Comparison of ENCODE assay signal across 15 mouse cellular contexts in genomic region chr6:117577539-117578521, GRCm38 (mm10).
DNase-seq lines count a peak whose midpoint lies in the region; ATAC-seq lines count a peak whose summit lies in the region.
"Had no signal": no experiment of that assay in that cellular context is flagged by ENCODE, and none has a peak within 500 bp of the region (broad histone marks: within the 10 kb centered on the region; RNA-seq: fewer than 3 reads in every experiment).

No protein-coding gene starts in this region.

- H3K9ac ChIP-seq in hindbrain, embryonic 13.5 days = no peak overlapping the region
- H3K9ac ChIP-seq in hindbrain, embryonic 11.5 days (ENCODE audit: low read depth, low read length) = no peak overlapping the region
- H3K9ac ChIP-seq in midbrain, embryonic 14.5 days (replicated peaks; ENCODE audit: low read length) = no peak overlapping the region
- H3K9ac ChIP-seq in midbrain, embryonic 11.5 days (ENCODE audit: low read length) = no peak overlapping the region
- no peak overlapping the region for H3K9ac ChIP-seq in hindbrain, embryonic 16.5 days (ENCODE audit: low read depth, low read length)
- H3K9ac ChIP-seq in neural tube, embryonic 14.5 days (replicated peaks; ENCODE audit: low read depth, low read length) = no peak overlapping the region
- H3K9ac ChIP-seq: limb, embryonic 12.5 days; stomach, embryonic 15.5 days had no signal

- no peak overlapping the region for H3K4me2 ChIP-seq in hindbrain, embryonic 13.5 days
- no peak overlapping the region for H3K4me2 ChIP-seq in hindbrain, embryonic 11.5 days (replicated peaks; ENCODE audit: low read depth, low read length)
- H3K4me2 ChIP-seq in midbrain, embryonic 14.5 days (ENCODE audit: low read length) = no peak overlapping the region
- H3K4me2 ChIP-seq in midbrain, embryonic 11.5 days = no peak overlapping the region
- H3K4me2 ChIP-seq in hindbrain, embryonic 16.5 days (ENCODE audit: low read length) = no peak overlapping the region
- H3K4me2 ChIP-seq in neural tube, embryonic 14.5 days (ENCODE audit: low read depth, low read length) = no peak overlapping the region
- H3K4me2 ChIP-seq: limb, embryonic 12.5 days; stomach, embryonic 15.5 days had no signal

- peak; percentile 63; the same call in 1 of the 2 replicates for ATAC-seq in hindbrain, embryonic 13.5 days (ENCODE audit: low FRiP score)
- ATAC-seq in hindbrain, embryonic 11.5 days (ENCODE audit: low FRiP score) = no peak
- ATAC-seq in midbrain, embryonic 14.5 days (ENCODE audit: low FRiP score, low TSS enrichment) = no peak; the same call in 1 of the 2 replicates
- no peak for ATAC-seq in midbrain, embryonic 11.5 days (ENCODE audit: low FRiP score)
- ATAC-seq in hindbrain, embryonic 16.5 days = peak; percentile 84
- peak; percentile 51; the same call in 1 of the 2 replicates for ATAC-seq in neural tube, embryonic 14.5 days (ENCODE audit: low read depth)
- ATAC-seq: CD4-positive, CD25-positive, alpha-beta regulatory T cell, adult 4 months; intestine, postnatal 0 days had no signal

- no peak for DNase-seq in hindbrain, embryonic 11.5 days (ENCODE audit: low spot score)
- DNase-seq in midbrain, embryonic 14.5 days = peak; percentile 46
- DNase-seq in midbrain, embryonic 11.5 days (ENCODE audit: low spot score, missing footprints) = no peak
- no peak for DNase-seq in left cerebral cortex, adult 8-10 months (ENCODE audit: low spot score in 2 of 2)
- DNase-seq: adrenal gland, postnatal 10 days; lung, adult 2 months; right cerebral cortex, postnatal 14 days; thymus, postnatal 4 days had no signal

- H3K27ac ChIP-seq in hindbrain, embryonic 13.5 days = no peak overlapping the region
- no peak overlapping the region for H3K27ac ChIP-seq in hindbrain, embryonic 11.5 days (ENCODE audit: low read depth, low read length)
- H3K27ac ChIP-seq in midbrain, embryonic 14.5 days (replicated peaks; ENCODE audit: low read depth, low read length) = no peak overlapping the region
- no peak overlapping the region for H3K27ac ChIP-seq in midbrain, embryonic 11.5 days (ENCODE audit: low read depth, low read length)
- H3K27ac ChIP-seq in hindbrain, embryonic 16.5 days (ENCODE audit: low read depth, low read length) = no peak overlapping the region
- no peak overlapping the region for H3K27ac ChIP-seq in neural tube, embryonic 14.5 days (ENCODE audit: low read depth, low read length)
- H3K27ac ChIP-seq: limb, embryonic 12.5 days; stomach, embryonic 15.5 days had no signal

- H3K4me3 ChIP-seq in hindbrain, embryonic 13.5 days = no peak overlapping the region
- no peak overlapping the region for H3K4me3 ChIP-seq in hindbrain, embryonic 11.5 days (ENCODE audit: low read depth, low read length)
- H3K4me3 ChIP-seq in midbrain, embryonic 14.5 days (replicated peaks; ENCODE audit: low read depth, low read length) = no peak overlapping the region
- no peak overlapping the region for H3K4me3 ChIP-seq in midbrain, embryonic 11.5 days (ENCODE audit: low read depth, low read length)
- H3K4me3 ChIP-seq in hindbrain, embryonic 16.5 days (ENCODE audit: low read length) = no peak overlapping the region
- no peak overlapping the region for H3K4me3 ChIP-seq in neural tube, embryonic 14.5 days (ENCODE audit: low read depth, low read length)
- H3K4me3 ChIP-seq: limb, embryonic 12.5 days; stomach, embryonic 15.5 days had no signal

- H3K9me3 ChIP-seq in hindbrain, embryonic 13.5 days = no peaks in the 10 kb centered on the region
- no peaks in the 10 kb centered on the region for H3K9me3 ChIP-seq in hindbrain, embryonic 11.5 days (ENCODE audit: control insufficient read depth, low read length)
- H3K9me3 ChIP-seq in midbrain, embryonic 14.5 days (ENCODE audit: control insufficient read depth, low read length) = no peaks in the 10 kb centered on the region
- H3K9me3 ChIP-seq in midbrain, embryonic 11.5 days (ENCODE audit: control insufficient read depth, low read length) = no peaks in the 10 kb centered on the region
- H3K9me3 ChIP-seq in hindbrain, embryonic 16.5 days (ENCODE audit: control insufficient read depth, low read length) = no peaks in the 10 kb centered on the region
- H3K9me3 ChIP-seq in neural tube, embryonic 14.5 days (ENCODE audit: control insufficient read depth, low read length) = no peaks in the 10 kb centered on the region
- H3K9me3 ChIP-seq: limb, embryonic 12.5 days; stomach, embryonic 15.5 days had no signal

- peaks cover 4% of the 10 kb centered on the region for H3K4me1 ChIP-seq in hindbrain, embryonic 13.5 days (replicated peaks)
- H3K4me1 ChIP-seq in hindbrain, embryonic 11.5 days (replicated peaks; ENCODE audit: control insufficient read depth, insufficient read depth, low read length) = no peaks in the 10 kb centered on the region
- H3K4me1 ChIP-seq in midbrain, embryonic 14.5 days (ENCODE audit: control insufficient read depth, insufficient read depth, low read length) = no peaks in the 10 kb centered on the region
- H3K4me1 ChIP-seq in midbrain, embryonic 11.5 days (ENCODE audit: control insufficient read depth, insufficient read depth, low read length) = no peaks in the 10 kb centered on the region
- no peaks in the 10 kb centered on the region for H3K4me1 ChIP-seq in hindbrain, embryonic 16.5 days (ENCODE audit: control insufficient read depth, insufficient read depth, low read depth, low read length)
- H3K4me1 ChIP-seq in neural tube, embryonic 14.5 days (ENCODE audit: control insufficient read depth, insufficient read depth, low read length) = no peaks in the 10 kb centered on the region
- H3K4me1 ChIP-seq: limb, embryonic 12.5 days; stomach, embryonic 15.5 days had no signal

- H3K27me3 ChIP-seq in hindbrain, embryonic 13.5 days = no peaks in the 10 kb centered on the region
- H3K27me3 ChIP-seq in hindbrain, embryonic 11.5 days (ENCODE audit: control insufficient read depth, insufficient read depth, low read length) = no peaks in the 10 kb centered on the region
- H3K27me3 ChIP-seq in midbrain, embryonic 14.5 days (ENCODE audit: control insufficient read depth, insufficient read depth, low read length) = no peaks in the 10 kb centered on the region
- no peaks in the 10 kb centered on the region for H3K27me3 ChIP-seq in midbrain, embryonic 11.5 days (ENCODE audit: control insufficient read depth, insufficient read depth, low read length)
- H3K27me3 ChIP-seq in hindbrain, embryonic 16.5 days (replicated peaks; ENCODE audit: control insufficient read depth, insufficient read depth, low read length) = no peaks in the 10 kb centered on the region
- no peaks in the 10 kb centered on the region for H3K27me3 ChIP-seq in neural tube, embryonic 14.5 days (ENCODE audit: control insufficient read depth, insufficient read depth, low read length)
- H3K27me3 ChIP-seq: limb, embryonic 12.5 days; stomach, embryonic 15.5 days had no signal

- WGBS in hindbrain, embryonic 13.5 days = 68% methylated on average over 10 of the region's 10 CpGs
- WGBS in hindbrain, embryonic 11.5 days = 84% methylated on average over 10 of the region's 10 CpGs
- 72% methylated on average over 10 of the region's 10 CpGs for WGBS in midbrain, embryonic 14.5 days
- WGBS in midbrain, embryonic 11.5 days = 83% methylated on average over 10 of the region's 10 CpGs
- 63% methylated on average over 10 of the region's 10 CpGs for WGBS in hindbrain, embryonic 16.5 days
- WGBS in neural tube, embryonic 14.5 days = 73% methylated on average over 10 of the region's 10 CpGs

- H3K36me3 ChIP-seq in hindbrain, embryonic 13.5 days = no peaks in the 10 kb centered on the region
- H3K36me3 ChIP-seq in hindbrain, embryonic 11.5 days (ENCODE audit: control insufficient read depth, insufficient read depth, low read length) = no peaks in the 10 kb centered on the region
- H3K36me3 ChIP-seq in midbrain, embryonic 14.5 days (ENCODE audit: control insufficient read depth, insufficient read depth, low read length) = no peaks in the 10 kb centered on the region
- H3K36me3 ChIP-seq in midbrain, embryonic 11.5 days (ENCODE audit: control insufficient read depth, insufficient read depth, low read length) = no peaks in the 10 kb centered on the region
- no peaks in the 10 kb centered on the region for H3K36me3 ChIP-seq in hindbrain, embryonic 16.5 days (ENCODE audit: control insufficient read depth, insufficient read depth, low read length)
- no peaks in the 10 kb centered on the region for H3K36me3 ChIP-seq in neural tube, embryonic 14.5 days (ENCODE audit: control insufficient read depth, insufficient read depth, low read length)
- H3K36me3 ChIP-seq: limb, embryonic 12.5 days; stomach, embryonic 15.5 days had no signal

Comparison
In these comparisons a context has a peak if more than half of its experiments do, and no peak if none do; other contexts are left out.
1. ATAC-seq: peak in hindbrain, embryonic 13.5 days (single experiment), hindbrain, embryonic 16.5 days (single experiment) and neural tube, embryonic 14.5 days (single experiment); none in hindbrain, embryonic 11.5 days (single experiment), midbrain, embryonic 14.5 days (single experiment) and midbrain, embryonic 11.5 days (single experiment).